Mouse (Mus musculus) forelimb bud, embryonic 11.5 days (tissue): ENCODE results near the gene Lipc.

Experiments used
- DNase-seq: peaks from one replicate; pipeline ENCODE4 v3.0.0-alpha.2; 2012; ENCODE audit warnings: low read depth, low spot score

The Lipc gene

GRCm38 (mm10) chr9:70952126-70952525, at the start of gene Lipc:
TSS of gene Lipc (minus strand) at chr9:70952226.
- DNase-seq: no peak

- DNase-seq: no peak
Observed at GRCm38 (mm10) chr9:70999161-70999560, 47.1 kb upstream of the Lipc start.

GRCm38 (mm10) chr9:70998719-70999118, 46.7 kb upstream of the Lipc start:
- DNase-seq: no peak

GRCm38 (mm10) chr9:70993326-70993725, 41.3 kb upstream of the Lipc start:
- no peak for DNase-seq

- DNase-seq: no peak
Observed at GRCm38 (mm10) chr9:70991401-70991800, 39.4 kb upstream of the Lipc start.

GRCm38 (mm10) chr9:70987210-70987609, 35.2 kb upstream of the Lipc start:
- no peak for DNase-seq

GRCm38 (mm10) chr9:70982991-70983480, 31.0 kb upstream of the Lipc start:
- no peak for DNase-seq

- DNase-seq: no peak
Observed at GRCm38 (mm10) chr9:70981721-70982120, 29.7 kb upstream of the Lipc start.

- DNase-seq: no peak
Observed at GRCm38 (mm10) chr9:70979641-70980040, 27.6 kb upstream of the Lipc start.

- no peak for DNase-seq
Observed at GRCm38 (mm10) chr9:70979171-70979570, 27.1 kb upstream of the Lipc start.

GRCm38 (mm10) chr9:70977392-70977791, 25.4 kb upstream of the Lipc start:
- no peak for DNase-seq

GRCm38 (mm10) chr9:70975921-70976320, 23.9 kb upstream of the Lipc start:
- no peak for DNase-seq

GRCm38 (mm10) chr9:70973286-70973685, 21.3 kb upstream of the Lipc start:
- peak; percentile 33 for DNase-seq

- no peak for DNase-seq
Observed at GRCm38 (mm10) chr9:70969244-70969643, 17.2 kb upstream of the Lipc start.

- no peak for DNase-seq
Observed at GRCm38 (mm10) chr9:70965999-70966994, 14.3 kb upstream of the Lipc start.

GRCm38 (mm10) chr9:70965422-70965821, 13.4 kb upstream of the Lipc start:
- DNase-seq: no peak

GRCm38 (mm10) chr9:70965011-70965410, 13.0 kb upstream of the Lipc start:
- DNase-seq: no peak

- peak; percentile 25 for DNase-seq
Observed at GRCm38 (mm10) chr9:70963461-70963891, 11.4 kb upstream of the Lipc start.

GRCm38 (mm10) chr9:70962781-70963455, 10.9 kb upstream of the Lipc start:
- no peak for DNase-seq

- no peak for DNase-seq
Observed at GRCm38 (mm10) chr9:70960301-70960700, 8.3 kb upstream of the Lipc start.

- no peak for DNase-seq
Observed at GRCm38 (mm10) chr9:70959866-70960265, 7.8 kb upstream of the Lipc start.

GRCm38 (mm10) chr9:70959447-70959846, 7.4 kb upstream of the Lipc start:
- DNase-seq: no peak
